Mouse (Mus musculus): ENCODE results near the gene Pbx3. TPM values are rescaled to one million over a fixed set of nuclear protein-coding genes. Genes with fewer than 3 reads are reported as not detected.

Gene Pbx3
- polyA plus RNA-seq, 1 experiment = 3.7 TPM

GRCm38 (mm10) chr2:34215496-34215895 is 157.4 kb downstream of the Pbx3 start:
- Histone ChIP-seq H3K9me3 (ENCODE audit: control insufficient read depth, low read length) (no peaks in the 10 kb centered on the region), H3K4me3 (replicated peaks) (no peak overlapping the region), H3K36me3 (ENCODE audit: control insufficient read depth) (peaks cover 6% of the 10 kb centered on the region), H3K4me1 (ENCODE audit: control insufficient read depth) (no peaks in the 10 kb centered on the region), H3K27me3 (ENCODE audit: control insufficient read depth) (no peaks in the 10 kb centered on the region)
- TF ChIP-seq GATA1 (IDR thresholded peaks at IDR 0.05; ENCODE audit: low read length) = no peak
- no peak for TF ChIP-seq TAL1 (IDR thresholded peaks at IDR 0.05; ENCODE audit: low read length)

GRCm38 (mm10) chr2:34212418-34212817 is 160.5 kb downstream of the Pbx3 start:
- Histone ChIP-seq H3K9me3 (ENCODE audit: control insufficient read depth, low read length) (no peaks in the 10 kb centered on the region), H3K27me3 (ENCODE audit: control insufficient read depth) (no peaks in the 10 kb centered on the region), H3K4me3 (replicated peaks) (no peak overlapping the region), H3K36me3 (ENCODE audit: control insufficient read depth) (peaks cover 10% of the 10 kb centered on the region), H3K4me1 (ENCODE audit: control insufficient read depth) (no peaks in the 10 kb centered on the region)
- TF ChIP-seq GATA1 (IDR thresholded peaks at IDR 0.05; ENCODE audit: low read length) (no peak), TAL1 (IDR thresholded peaks at IDR 0.05; ENCODE audit: low read length) (no peak)

GRCm38 (mm10) chr2:34204797-34205196 is 168.1 kb downstream of the Pbx3 start:
- H3K9me3 ChIP-seq (ENCODE audit: control insufficient read depth, low read length) = no peaks in the 10 kb centered on the region
- H3K4me3 ChIP-seq (replicated peaks) = no peak overlapping the region
- H3K27me3 ChIP-seq (ENCODE audit: control insufficient read depth) = no peaks in the 10 kb centered on the region
- no peak for TF ChIP-seq TAL1 (IDR thresholded peaks at IDR 0.05; ENCODE audit: low read length)
- TF ChIP-seq GATA1 (IDR thresholded peaks at IDR 0.05; ENCODE audit: low read length) = no peak
- H3K36me3 ChIP-seq (ENCODE audit: control insufficient read depth) = peaks cover 34% of the 10 kb centered on the region
- no peaks in the 10 kb centered on the region for H3K4me1 ChIP-seq (ENCODE audit: control insufficient read depth)

DNA sequence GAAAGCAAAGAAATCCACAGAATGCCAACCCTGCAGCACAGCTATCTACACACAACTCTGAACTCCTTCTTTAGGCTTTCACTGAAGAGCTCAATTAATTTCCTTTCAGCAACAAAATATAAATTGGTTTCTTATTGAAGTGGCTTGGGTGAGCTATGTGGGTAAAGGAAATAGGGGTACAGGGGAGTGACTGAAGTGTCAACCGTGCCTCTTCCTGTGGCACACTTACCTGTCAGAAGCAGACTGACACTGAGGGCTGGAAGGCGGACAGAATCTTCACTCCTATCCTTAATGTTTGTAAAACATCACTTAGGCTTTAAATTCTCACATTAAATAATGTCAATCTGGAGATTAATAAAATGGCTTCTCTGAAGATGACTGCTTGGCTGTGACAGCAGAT is 168.6 kb downstream of the Pbx3 start:
- H3K27me3 ChIP-seq (ENCODE audit: control insufficient read depth) = no peaks in the 10 kb centered on the region
- H3K4me1 ChIP-seq (ENCODE audit: control insufficient read depth) = no peaks in the 10 kb centered on the region
- TF ChIP-seq TAL1 (IDR thresholded peaks at IDR 0.05; ENCODE audit: low read length) = no peak
- no peak for TF ChIP-seq GATA1 (IDR thresholded peaks at IDR 0.05; ENCODE audit: low read length)
- peaks cover 34% of the 10 kb centered on the region for H3K36me3 ChIP-seq (ENCODE audit: control insufficient read depth)
- no peak overlapping the region for H3K4me3 ChIP-seq (replicated peaks)
- H3K9me3 ChIP-seq (ENCODE audit: control insufficient read depth, low read length) = no peaks in the 10 kb centered on the region

DNA sequence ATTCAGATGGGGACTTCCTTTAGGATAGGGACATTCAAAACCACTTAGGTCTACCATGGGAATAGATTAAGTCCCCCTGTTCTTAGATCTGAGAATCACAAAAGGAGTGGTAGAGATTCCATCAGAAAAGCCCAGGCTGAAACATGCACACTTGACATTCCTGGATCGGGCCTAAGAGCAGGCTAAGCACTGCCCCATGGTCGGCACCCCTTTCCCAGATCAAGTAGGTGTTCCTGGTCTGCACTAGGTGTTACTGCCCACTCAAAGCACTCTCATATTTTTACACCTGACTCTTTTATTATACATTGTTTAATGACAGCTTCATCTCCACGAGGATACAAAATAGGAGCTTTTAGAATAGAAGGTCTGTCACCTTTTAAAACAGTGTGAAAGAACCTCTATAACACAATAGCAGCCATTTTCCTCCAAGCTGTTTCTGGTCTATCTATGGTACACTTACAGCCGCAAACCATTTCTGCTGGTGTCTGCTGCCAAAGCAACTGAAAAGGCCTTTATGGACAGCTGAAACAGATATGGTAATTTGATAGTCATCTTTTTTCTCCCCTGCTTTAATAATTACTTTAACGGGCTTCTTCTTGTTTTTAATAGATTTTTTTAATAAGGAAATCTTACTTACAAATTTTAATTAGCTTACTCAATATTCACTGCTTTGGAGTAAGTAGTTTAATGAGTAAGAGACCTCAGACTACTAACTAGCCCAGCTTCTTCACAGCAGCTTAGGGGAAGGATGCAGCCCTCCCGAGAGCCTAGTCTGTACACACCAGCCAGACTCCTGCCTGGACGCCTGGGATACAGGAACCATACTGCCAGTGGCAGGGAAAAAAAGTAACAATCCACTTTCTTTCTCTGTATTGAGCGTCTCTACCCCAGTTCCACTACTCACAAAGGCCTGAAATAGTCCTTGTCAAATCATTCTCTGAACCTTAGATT is 178.8 kb downstream of the Pbx3 start:
- H3K9me3 ChIP-seq (ENCODE audit: control insufficient read depth, low read length) = no peaks in the 10 kb centered on the region
- no peaks in the 10 kb centered on the region for H3K27me3 ChIP-seq (ENCODE audit: control insufficient read depth)
- TF ChIP-seq GATA1 (IDR thresholded peaks at IDR 0.05; ENCODE audit: low read length) = no peak
- TF ChIP-seq TAL1 (IDR thresholded peaks at IDR 0.05; ENCODE audit: low read length) = no peak
- no peaks in the 10 kb centered on the region for H3K4me1 ChIP-seq (ENCODE audit: control insufficient read depth)
- peaks cover 9% of the 10 kb centered on the region for H3K36me3 ChIP-seq (ENCODE audit: control insufficient read depth)
- H3K4me3 ChIP-seq (replicated peaks) = no peak overlapping the region

- H3K4me1 ChIP-seq (ENCODE audit: control insufficient read depth) = no peaks in the 10 kb centered on the region
- no peaks in the 10 kb centered on the region for H3K9me3 ChIP-seq (ENCODE audit: control insufficient read depth, low read length)
- no peak overlapping the region for H3K4me3 ChIP-seq (replicated peaks)
- TF ChIP-seq TAL1 (IDR thresholded peaks at IDR 0.05; ENCODE audit: low read length) (no peak), GATA1 (IDR thresholded peaks at IDR 0.05; ENCODE audit: low read length) (no peak)
- peaks cover 9% of the 10 kb centered on the region for H3K36me3 ChIP-seq (ENCODE audit: control insufficient read depth)
- H3K27me3 ChIP-seq (ENCODE audit: control insufficient read depth) = no peaks in the 10 kb centered on the region
These were observed 179.7 kb downstream of the Pbx3 start for GRCm38 (mm10) chr2:34193276-34193675.

GRCm38 (mm10) chr2:34187366-34187765 is 185.6 kb downstream of the Pbx3 start:
- H3K9me3 ChIP-seq (ENCODE audit: control insufficient read depth, low read length) = no peaks in the 10 kb centered on the region
- H3K4me1 ChIP-seq (ENCODE audit: control insufficient read depth) = no peaks in the 10 kb centered on the region
- H3K36me3 ChIP-seq (ENCODE audit: control insufficient read depth) = peaks cover 9% of the 10 kb centered on the region
- TF ChIP-seq GATA1 (IDR thresholded peaks at IDR 0.05; ENCODE audit: low read length) = no peak
- H3K27me3 ChIP-seq (ENCODE audit: control insufficient read depth) = no peaks in the 10 kb centered on the region
- no peak overlapping the region for H3K4me3 ChIP-seq (replicated peaks)

DNA sequence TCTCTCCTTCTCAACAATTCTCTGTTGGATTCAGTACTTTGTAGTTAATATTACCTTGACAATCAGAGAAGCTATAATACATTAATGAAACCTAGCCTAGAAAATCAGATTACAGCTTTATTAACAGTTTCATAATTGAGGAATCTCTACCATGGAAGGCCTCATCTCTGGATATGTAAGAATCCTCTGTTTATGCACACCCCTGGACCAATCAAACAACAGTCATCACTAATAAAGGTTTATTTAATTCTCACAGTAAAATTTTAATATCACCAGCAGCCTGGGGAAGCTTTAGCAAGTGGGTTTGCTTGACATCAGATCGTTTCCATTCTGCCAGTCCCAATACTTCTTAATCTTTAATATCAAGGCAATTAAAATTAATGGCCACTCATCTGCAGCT is 191.3 kb downstream of the Pbx3 start:
- Histone ChIP-seq H3K36me3 (ENCODE audit: control insufficient read depth) (peaks cover 18% of the 10 kb centered on the region), H3K4me1 (ENCODE audit: control insufficient read depth) (no peaks in the 10 kb centered on the region), H3K9me3 (ENCODE audit: control insufficient read depth, low read length) (no peaks in the 10 kb centered on the region), H3K4me3 (replicated peaks) (no peak overlapping the region), H3K27me3 (ENCODE audit: control insufficient read depth) (no peaks in the 10 kb centered on the region)
- TF ChIP-seq GATA1 (IDR thresholded peaks at IDR 0.05; ENCODE audit: low read length) (no peak), TAL1 (IDR thresholded peaks at IDR 0.05; ENCODE audit: low read length) (no peak)

- TF ChIP-seq TAL1 (IDR thresholded peaks at IDR 0.05; ENCODE audit: low read length) = no peak
- no peak for TF ChIP-seq GATA1 (IDR thresholded peaks at IDR 0.05; ENCODE audit: low read length)
- H3K9me3 ChIP-seq (ENCODE audit: control insufficient read depth, low read length) = no peaks in the 10 kb centered on the region
- no peaks in the 10 kb centered on the region for H3K27me3 ChIP-seq (ENCODE audit: control insufficient read depth)
- H3K4me3 ChIP-seq (replicated peaks) = no peak overlapping the region
- H3K36me3 ChIP-seq (ENCODE audit: control insufficient read depth) = peaks cover 30% of the 10 kb centered on the region
- H3K4me1 ChIP-seq (ENCODE audit: control insufficient read depth) = no peaks in the 10 kb centered on the region
These were observed 193.6 kb downstream of the Pbx3 start for GRCm38 (mm10) chr2:34179299-34179698.
